Mouse (Mus musculus): Measurements from ENCODE around the gene Dennd1a.

- TF ChIP-seq POLR2A (IDR thresholded peaks at IDR 0.05; ENCODE audit: control insufficient read depth, low read depth, low read length) (no peak), CTCF (IDR thresholded peaks at IDR 0.05; ENCODE audit: control insufficient read depth, insufficient read depth, insufficient replicate concordance, low read depth, low read length) (no peak)
These were observed 154.9 kb downstream of the Dennd1a start for GRCm38 (mm10) chr2:38132233-38132822.
